Mouse (Mus musculus): ENCODE results near the gene Top2a. TPM values are rescaled to one million over a fixed set of nuclear protein-coding genes. Genes with fewer than 3 reads are reported as not detected.
A peak's percentile ranks its signal among the peaks of the same experiment; 100 is the strongest.

Gene Top2a
- total and polyA plus RNA-seq, 3 experiments: 385 to 444 (median 400) TPM

- dilution Hi-C loops (cut with MboI; ENCODE audit: extremely low pct_ligation_motif_present, extremely low pct_unique_long_range_greater_than_20kb, low sequenced_read_pairs): no loop called here
- H3K27ac ChIP-seq (ENCODE audit: insufficient read depth, low read depth): no peak overlapping the region
- H3K36me3 ChIP-seq (replicated peaks in 1 of 2; ENCODE audit: control insufficient read depth in 1 of 2, insufficient read depth in 1 of 2, low read length in 1 of 2): no peaks in the 10 kb centered on the region
- no peak for DNase-seq (ENCODE audit: extremely low read depth)
- H3K4me1 ChIP-seq (ENCODE audit: control insufficient read depth in 1 of 2, insufficient read depth in 2 of 2): peaks cover 4 to 21% of the 10 kb centered on the region in 2 experiments; a peak in 3 of 4 replicates
- TF ChIP-seq CHD1 (IDR thresholded peaks at IDR 0.05; ENCODE audit: low read depth, low read length) (no peak), MEF2A (IDR thresholded peaks at IDR 0.05; ENCODE audit: borderline replicate concordance, low read depth, low read length) (no peak), ELF1 (IDR thresholded peaks at IDR 0.05; ENCODE audit: low read depth, low read length) (peak; percentile 45), MXI1 (IDR thresholded peaks at IDR 0.05; ENCODE audit: low read depth, low read length) (no peak), ZMIZ1 (IDR thresholded peaks at IDR 0.05; ENCODE audit: low read depth, low read length) (no peak), JUN (IDR thresholded peaks at IDR 0.05; ENCODE audit: insufficient read depth, low read depth, low read length) (no peak), EP300 (IDR thresholded peaks at IDR 0.05; ENCODE audit: low read length) (no peak), MYC (IDR thresholded peaks at IDR 0.05; ENCODE audit: low read depth, low read length) (no peak), HCFC1 (IDR thresholded peaks at IDR 0.05; ENCODE audit: low read depth, low read length) (peak; percentile 31; the same call in 1 of the 2 replicates)
- H3K27me3 ChIP-seq (replicated peaks): peaks cover 47% of the 10 kb centered on the region
- H3K79me2 ChIP-seq (replicated peaks; ENCODE audit: control insufficient read depth, extremely low read depth, insufficient read depth, poor library complexity, severe bottlenecking): no peaks in the 10 kb centered on the region
- no peaks in the 10 kb centered on the region for H3K9me3 ChIP-seq (replicated peaks; ENCODE audit: low read length)
- H3K4me2 ChIP-seq (ENCODE audit: insufficient read depth, low read depth, poor library complexity, severe bottlenecking): peak overlapping the region; percentile 42
- peak overlapping the region in 1 of 3 experiments; percentile 18 for H3K4me3 ChIP-seq (replicated peaks in 1 of 3; ENCODE audit: low read depth in 2 of 3, low read length in 2 of 3, poor library complexity in 1 of 3)
- H3K9ac ChIP-seq (ENCODE audit: insufficient read depth, low read depth): 0 out of 2 replicates have a peak overlapping the region, but pooled peaks have one; percentile 1
- in situ Hi-C loops (cut with MboI; ENCODE audit: low pct_ligation_motif_present, low pct_unique_long_range_greater_than_20kb, low sequenced_read_pairs): loop anchor here (5.0 kb wide), 1 partner anchor 89 kb away; no protein-coding TSS in a partner anchor
Observed at GRCm38 (mm10) chr11:99042834-99043431, 18.9 kb upstream of the Top2a start.

- dilution Hi-C loops (cut with MboI; ENCODE audit: extremely low pct_ligation_motif_present, extremely low pct_unique_long_range_greater_than_20kb, low sequenced_read_pairs): no loop called here
- Histone ChIP-seq H3K4me2 (ENCODE audit: insufficient read depth, low read depth, poor library complexity, severe bottlenecking) (peak overlapping the region; percentile 42), H3K9me3 (replicated peaks; ENCODE audit: low read length) (no peaks in the 10 kb centered on the region), H3K36me3 (replicated peaks in 1 of 2; ENCODE audit: control insufficient read depth in 1 of 2, insufficient read depth in 1 of 2, low read length in 1 of 2) (no peaks in the 10 kb centered on the region), H3K79me2 (replicated peaks; ENCODE audit: control insufficient read depth, extremely low read depth, insufficient read depth, poor library complexity, severe bottlenecking) (no peaks in the 10 kb centered on the region), H3K27me3 (replicated peaks) (peaks cover 43% of the 10 kb centered on the region), H3K4me1 (ENCODE audit: control insufficient read depth in 1 of 2, insufficient read depth in 2 of 2) (peaks cover 4 to 21% of the 10 kb centered on the region in 2 experiments; a peak in 3 of 4 replicates), H3K4me3 (replicated peaks in 1 of 3; ENCODE audit: low read depth in 2 of 3, low read length in 2 of 3, poor library complexity in 1 of 3) (peak overlapping the region in 1 of 3 experiments; percentile 13), H3K27ac (ENCODE audit: insufficient read depth, low read depth) (no peak overlapping the region), H3K9ac (ENCODE audit: insufficient read depth, low read depth) (0 out of 2 replicates have a peak overlapping the region, but pooled peaks have one; percentile 1)
- in situ Hi-C loops (cut with MboI; ENCODE audit: low pct_ligation_motif_present, low pct_unique_long_range_greater_than_20kb, low sequenced_read_pairs): loop anchor here (5.0 kb wide), 1 partner anchor 90 kb away; no protein-coding TSS in a partner anchor
- TF ChIP-seq E2F4 (IDR thresholded peaks at IDR 0.05; ENCODE audit: insufficient replicate concordance, low read depth, low read length) (no peak), IRF4 (IDR thresholded peaks at IDR 0.05; ENCODE audit: low read depth, low read length) (no peak), ZNF384 (IDR thresholded peaks at IDR 0.05; ENCODE audit: low read depth, low read length) (no peak), JUN (IDR thresholded peaks at IDR 0.05; ENCODE audit: insufficient read depth, low read depth, low read length) (no peak), MAX (IDR thresholded peaks at IDR 0.05; ENCODE audit: low read length) (no peak)
- DNase-seq (ENCODE audit: extremely low read depth): no peak
Observed at GRCm38 (mm10) chr11:99041841-99042780, 18.1 kb upstream of the Top2a start.

Data from CH12.LX (cell line).